Mouse (Mus musculus) right cerebral cortex, postnatal 25 days (tissue): Measurements from ENCODE around the gene Rras.
A peak's percentile ranks its signal among the peaks of the same experiment; 100 is the strongest.

ENCODE experiments used
- DNase-seq: peaks from one replicate; pipeline ENCODE4 v3.0.0; 2022

The Rras gene

DNA sequence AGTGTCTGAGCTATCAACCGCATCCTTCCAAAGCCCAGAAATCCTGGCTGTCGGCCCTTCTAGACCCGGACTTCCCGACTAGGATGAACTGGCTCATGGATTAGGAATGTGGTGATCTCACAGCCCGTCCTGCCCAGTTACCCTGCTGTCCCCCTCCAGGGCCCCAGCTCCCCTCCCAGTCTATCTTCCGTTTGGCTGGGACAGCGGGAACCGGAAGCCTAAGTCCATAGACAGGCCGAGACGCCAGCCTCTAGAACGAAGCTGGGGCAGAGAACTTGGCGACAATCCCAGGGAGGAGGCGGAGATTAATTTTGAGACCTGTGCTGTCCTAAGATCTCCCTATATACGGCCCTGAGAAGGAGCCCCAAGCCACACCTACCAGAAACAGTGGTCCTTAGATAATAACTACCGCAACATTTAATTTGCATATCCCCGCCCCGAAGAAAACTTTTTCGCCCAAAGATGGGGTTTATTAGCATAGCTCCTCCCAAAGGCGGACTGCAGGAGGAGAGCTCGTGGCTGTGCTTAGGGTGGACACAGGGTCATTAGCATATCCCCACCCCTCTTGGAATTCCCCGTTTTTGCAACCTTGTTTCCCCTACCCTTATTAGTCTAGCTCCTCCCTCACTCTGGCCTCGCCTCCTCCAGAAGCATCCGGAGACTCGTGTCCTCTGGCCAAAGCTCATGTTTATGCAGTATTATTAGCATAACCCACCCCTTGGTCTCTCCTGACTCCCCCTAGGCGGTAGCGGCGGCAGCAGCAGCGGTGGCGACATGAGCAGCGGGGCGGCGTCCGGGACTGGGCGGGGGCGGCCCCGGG lies at the start of gene Rras:
Gene Rras, plus strand, starts transcription at position 720 of the 820 bp plus-strand sequence.
- peak; percentile 83 for DNase-seq

DNA sequence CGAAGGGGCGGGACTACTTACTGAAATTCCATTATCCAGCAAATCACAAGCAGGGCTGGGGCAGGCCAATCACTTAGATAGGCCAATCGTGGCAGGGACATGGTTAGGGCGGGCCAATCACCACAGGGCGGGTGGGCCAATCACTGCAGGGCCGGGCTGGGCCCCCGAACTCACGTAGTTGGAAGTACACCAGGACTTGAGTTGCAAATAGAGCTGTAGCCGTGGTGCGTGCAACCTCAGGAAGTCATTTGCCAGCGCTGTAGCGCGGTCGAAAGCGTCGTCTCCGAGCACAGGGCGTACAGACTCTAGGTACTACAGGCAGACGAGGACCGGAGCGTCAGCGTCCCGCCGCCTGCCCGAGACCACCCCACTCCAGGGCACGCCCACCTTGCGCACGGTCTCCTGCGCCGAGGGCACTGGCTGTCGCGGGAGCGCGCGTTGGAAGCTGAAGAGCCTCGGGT lies 47.5 kb upstream of the Rras start:
- peak; percentile 81 for DNase-seq

DNA sequence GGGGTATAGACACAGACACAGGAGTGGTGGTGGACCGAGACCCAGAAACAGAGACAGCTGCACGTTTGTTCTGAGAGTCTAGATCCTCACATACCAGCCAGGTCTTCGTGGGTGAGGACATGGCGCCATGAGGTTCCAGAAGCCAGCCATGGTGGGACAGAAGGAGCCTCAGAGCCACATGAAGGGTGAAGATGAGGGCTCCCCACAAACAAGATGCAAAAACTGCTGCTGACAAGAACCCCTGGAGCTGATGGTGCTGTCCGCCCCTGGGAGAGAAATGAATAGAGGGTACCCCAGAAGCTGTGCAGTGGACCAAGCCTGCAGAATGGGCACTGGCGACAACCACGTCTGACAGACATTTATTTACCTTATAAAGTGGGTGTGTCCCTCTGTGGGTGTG lies 46.6 kb upstream of the Rras start:
- no peak for DNase-seq

DNA sequence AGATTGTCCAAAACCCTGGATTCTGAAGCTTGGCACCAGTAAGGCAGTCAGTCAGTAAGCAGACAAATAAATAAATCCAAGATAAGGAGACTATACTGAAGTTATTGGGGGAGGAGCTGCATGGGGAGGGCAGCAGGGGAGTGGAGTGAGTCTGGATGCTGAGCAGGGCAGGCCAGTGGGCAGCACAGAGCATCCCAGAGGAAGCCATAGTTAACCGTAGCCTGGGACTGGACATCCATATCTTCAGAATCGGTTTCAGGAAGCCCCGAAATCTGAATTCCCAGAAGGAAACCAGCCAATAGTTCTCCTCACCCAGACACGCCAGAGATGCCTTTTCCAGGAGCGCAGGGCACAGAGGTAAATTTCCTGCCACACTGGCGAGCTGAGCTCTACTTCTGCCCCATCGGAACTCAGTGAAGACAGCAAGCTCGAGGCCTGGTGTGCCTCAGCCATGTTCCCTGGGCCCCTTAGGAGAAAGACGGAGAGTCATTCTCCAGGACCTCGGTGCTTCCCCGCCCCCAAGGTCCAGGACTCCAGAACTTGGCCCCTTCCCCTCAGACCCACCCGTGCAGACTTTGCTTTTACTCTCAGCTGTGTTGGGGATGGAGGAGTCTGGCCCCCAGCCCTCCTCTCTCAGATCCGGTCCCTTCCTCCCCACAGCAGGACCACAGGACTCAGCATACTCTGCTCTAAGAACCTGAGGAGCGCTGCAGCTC lies 44.2 kb upstream of the Rras start:
- no peak for DNase-seq

DNA sequence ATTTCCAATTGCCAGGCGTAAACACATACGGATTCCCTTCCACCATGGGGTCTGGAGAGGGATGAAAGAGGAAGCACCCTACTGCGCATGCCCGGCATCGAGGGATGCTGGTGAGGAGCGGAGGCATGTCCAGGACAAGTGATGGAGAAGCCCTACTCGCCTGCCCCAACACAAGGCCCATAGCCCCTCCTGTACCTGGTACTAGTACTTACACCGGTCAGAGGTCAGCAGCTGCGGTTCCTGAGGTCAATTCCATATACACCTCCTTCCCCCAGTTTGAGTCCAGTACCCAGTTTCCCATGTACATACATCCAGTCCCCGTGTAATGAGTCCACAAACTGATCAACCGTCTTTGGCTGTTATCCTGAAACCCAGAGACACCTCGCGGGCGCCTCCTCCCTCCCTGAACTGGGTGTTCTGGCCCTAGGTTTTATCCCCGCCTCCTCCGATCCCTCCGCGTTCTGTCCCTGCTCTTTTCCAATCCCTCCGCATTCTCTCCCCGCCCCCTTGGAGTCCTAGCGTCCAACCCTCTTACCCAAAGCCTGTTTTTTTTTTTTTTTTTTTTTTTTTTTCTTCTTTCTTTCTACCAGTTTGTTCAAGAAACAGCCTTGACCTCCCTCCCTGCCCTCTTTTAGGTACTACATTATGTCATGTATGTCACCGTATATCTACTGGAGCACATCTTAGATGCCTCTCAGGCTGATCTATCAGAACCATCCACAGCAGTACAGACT lies 43.2 kb upstream of the Rras start, which contains the start of gene Cpt1c:
Gene Cpt1c, minus strand, starts transcription at position 469 of the 734 bp plus-strand sequence.
- peak; percentile 84 for DNase-seq

DNA sequence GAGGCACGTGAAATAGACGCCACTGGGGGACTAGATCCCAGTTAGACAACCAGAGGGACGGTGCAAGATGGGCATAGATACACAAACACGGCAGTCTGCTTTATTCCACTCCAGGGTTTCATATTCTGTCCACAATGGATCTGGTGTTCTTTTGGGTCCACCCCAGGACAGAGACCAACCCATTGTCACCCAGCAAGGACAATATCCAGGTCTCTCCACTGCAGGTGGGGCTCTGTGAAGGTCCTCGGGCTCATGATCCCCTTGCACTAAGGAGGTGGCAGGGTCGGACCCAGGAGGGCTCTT lies 42.7 kb upstream of the Rras start:
- no peak for DNase-seq

DNA sequence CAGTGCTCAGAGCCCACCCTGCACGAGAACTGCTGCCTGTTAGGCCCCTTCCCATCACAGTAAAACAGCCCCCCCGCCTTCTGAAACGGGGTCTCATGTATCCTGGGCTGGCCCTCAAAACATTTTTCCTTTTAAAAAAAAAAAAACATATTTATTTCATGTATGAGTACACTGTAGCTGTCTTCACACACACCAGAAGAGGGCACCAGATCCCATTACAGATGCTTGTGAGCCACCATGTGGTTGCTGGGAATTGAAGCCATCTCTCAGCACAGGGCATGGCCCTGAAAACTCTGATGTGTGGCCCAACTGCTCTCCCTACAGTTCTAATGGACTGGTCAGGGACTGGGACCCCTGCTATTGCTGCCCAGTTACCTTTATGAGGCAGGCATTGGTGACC lies 39.5 kb upstream of the Rras start:
- DNase-seq = no peak

DNA sequence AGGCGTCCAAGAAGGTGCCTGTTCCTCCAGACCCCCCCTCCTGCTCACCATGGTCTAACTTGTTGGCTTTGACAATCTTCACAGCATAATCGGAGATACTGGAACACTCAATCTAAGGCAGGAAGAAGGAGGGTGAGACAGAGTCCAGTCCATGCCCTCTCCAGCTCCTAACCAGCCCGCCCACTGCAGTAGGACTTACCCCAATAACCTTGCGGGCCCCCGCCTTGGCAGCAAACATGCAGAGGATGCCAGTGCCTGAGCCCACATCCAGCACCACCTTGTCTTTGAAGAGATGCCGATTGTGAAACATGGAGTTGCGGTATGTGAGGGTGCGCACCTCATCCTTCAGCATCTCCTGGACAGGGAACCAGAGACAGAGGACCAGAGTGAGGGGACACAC lies 36.2 kb upstream of the Rras start:
- DNase-seq = no peak

DNA sequence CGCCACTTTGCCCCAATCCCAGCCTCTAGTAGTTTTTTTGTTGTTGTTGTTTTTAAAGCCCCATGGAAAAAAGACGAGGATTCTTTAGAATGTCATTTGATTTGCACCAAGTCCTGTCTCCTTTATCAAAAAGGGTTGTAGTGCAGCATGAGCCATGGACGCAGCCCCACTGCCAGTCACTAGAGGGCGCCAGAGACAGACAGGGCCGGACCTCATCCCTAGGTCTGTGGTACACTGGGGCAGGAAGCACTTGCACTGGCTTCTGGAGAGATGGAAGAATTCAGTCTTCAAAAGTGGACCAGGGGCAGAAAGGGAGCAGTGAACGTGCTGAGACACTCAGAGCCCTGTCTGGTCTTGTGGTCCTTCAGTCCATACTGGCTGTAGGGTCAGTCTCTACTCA lies 34.7 kb upstream of the Rras start:
- peak; percentile 72 for DNase-seq

DNA sequence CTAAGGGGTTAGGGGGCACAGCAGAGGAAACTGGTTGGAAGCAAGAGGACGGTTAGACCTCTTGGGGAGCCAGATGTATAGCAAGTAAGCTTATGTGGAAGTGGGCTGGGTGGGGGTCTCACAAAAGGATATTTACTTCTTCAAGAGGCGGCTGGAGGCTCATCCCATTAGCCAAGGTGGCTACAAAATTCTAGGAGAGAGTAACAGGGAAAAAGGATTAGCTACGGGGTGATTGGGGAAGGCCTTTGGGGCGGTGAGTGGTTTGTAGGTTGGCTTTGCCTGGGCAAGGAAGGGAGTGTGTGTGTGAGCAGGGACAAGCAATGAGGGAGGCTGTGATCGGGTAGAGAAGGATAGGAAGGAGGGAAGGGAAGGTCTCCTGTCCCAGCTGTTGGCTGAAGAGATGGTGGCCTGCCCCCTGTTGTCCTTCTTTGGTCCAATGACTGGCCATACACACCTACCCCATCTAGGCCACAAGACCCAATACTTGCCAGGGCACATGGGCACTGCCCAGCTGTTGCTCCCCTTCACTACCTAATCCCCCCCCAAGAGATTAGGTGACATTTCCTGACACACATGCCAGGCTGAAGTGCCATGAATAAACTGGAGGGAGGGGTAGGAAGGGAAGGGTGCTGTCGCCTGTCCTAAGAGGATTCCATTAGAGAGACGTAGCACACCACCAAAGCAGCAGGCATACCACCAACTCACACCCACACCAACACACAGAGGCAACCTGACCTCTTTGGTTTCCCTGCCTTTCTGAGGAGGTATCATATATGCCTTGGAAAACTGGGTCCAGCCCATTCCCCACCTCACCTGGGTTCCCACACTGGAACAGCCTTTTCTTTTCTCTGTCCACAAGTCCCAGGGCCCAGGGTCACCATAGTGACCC lies 33.6 kb upstream of the Rras start:
- no peak for DNase-seq

DNA sequence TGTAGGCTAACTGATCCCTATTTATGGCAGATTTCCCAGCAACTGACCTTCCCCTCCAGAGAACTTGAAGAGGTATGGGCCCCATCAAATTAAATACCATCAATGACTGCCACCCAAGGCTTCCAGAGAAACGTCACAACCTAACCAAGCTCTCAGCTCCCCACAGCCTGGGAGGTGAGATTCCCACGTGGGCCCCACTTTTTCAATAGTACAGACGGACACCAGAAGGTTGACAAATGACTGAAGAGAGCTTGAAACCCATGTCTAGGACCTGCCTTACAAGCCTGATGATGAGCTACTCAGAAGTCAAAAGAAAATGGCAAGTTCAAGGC lies 33.0 kb upstream of the Rras start:
- no peak for DNase-seq

DNA sequence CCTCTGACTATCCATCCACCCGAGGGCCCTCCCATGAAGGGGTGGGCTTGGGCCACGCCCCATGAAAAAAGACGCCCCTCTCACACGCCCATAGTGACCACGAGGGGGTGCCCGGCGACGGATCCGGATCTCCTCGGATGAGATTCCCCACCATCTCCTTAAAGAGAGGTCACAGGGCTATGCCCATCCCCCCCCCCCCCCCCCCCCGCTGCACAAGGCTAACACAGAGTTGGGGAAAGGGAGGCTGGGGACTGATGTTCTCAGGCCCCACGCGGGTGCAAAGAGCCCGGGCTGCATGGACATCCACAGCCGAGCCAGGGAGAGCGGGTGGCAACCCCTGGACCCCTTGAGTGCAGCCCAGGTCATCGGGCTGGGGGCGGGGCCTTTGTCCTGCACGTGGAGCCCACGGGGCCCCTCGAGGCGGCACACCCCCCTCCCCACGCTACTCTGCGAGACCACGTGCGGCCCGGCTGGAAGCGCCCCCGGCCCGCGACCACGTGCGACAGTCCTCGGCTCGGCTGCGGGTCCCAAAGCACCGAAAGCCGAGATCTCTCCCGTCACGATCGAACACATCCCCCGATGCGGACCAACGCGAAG lies 32.1 kb upstream of the Rras start:
- peak; percentile 46 for DNase-seq

DNA sequence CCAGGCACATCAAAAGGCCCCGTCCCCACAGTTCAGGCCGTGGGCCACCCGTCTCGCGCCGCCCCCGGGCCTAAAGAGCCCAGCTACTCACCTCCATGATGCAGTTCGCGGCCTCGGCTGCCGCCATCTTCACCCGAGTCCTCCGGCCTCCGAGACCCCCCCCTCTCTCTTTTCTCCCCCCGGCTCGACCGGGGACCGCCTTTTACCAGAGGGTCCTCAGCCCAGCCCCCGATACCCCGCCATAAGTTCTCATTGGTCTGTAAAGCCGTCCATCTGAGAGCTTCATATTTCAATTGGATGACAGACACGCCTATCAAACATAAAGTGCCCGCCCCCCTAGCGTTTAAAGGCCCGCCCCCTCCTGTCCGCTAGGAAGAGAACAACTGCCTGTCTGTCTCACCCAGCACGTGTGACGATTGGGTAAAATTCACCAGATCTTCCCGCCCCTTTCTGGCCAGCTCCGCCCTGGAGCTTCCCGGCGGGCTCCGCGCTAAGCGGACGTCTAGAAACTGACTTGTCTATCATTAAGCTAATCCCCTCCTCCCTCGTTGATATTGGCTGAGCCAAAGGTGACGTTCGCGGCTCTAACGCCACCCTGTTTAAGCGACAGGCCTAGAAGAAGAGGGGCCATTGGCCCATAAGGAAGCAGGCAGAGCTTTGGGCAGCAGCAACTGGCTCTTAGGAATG lies 31.4 kb upstream of the Rras start, which contains the start of gene Prmt1:
Gene Prmt1, minus strand, starts transcription at position 377 of the 687 bp plus-strand sequence.
- peak; percentile 98 for DNase-seq

DNA sequence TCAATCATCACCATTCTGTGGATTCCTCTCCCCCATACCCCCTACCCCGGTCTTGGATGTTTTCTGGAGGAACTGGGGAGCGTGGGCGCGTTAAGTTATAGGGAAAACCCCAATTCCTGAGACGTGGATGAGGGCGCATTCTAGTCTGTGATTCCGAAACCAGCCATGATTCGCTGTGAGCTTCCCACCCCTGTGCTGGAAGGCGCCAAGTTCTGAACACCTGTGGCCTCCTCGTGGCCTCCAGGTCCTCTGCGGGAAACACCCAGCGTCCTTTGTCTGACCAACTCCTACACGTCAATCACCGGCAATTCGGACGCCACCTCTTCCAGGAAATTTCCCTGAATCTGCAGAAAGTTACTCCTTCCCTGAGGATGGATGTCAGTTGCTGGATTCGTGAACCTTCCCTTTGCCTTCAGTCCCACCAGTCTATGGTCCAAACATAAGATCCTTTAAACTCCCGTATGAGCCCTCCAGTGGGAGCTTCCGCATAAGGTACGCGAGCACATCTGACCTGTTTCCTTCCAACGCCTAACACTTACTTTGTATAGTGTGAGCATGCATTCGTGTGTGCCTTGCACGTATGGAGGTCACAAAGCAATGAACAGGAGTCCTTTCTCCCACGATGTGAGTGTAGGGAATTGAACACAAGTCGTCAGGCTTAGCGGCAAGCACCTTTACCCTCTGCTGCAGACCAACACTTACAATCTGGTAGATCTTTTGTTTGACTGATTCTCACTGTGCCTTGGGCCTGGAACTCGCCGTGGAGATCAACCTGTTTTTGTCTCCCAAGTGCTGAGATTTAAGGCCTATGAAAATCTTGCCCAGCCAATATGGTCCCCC lies 30.7 kb upstream of the Rras start:
- DNase-seq = no peak

DNA sequence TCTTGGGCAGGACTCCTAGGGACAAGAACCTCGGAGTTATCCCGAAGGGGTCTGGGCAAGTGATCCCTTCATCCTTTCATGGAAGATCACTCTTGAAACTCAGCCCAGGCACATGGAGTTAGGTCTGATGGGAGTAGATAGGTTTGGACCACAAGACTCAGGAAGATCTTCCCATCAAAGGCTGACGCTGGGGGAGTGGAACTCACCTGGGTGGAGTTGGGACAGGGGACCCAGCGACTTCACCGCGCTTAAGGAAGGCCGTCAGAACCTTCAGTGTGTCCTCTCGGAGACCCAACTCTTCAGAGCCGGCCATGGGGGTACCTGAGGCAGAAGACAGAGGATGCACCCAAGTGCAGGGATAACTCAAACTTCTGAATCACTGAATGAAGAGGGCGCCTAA lies 21.1 kb upstream of the Rras start:
- no peak for DNase-seq

DNA sequence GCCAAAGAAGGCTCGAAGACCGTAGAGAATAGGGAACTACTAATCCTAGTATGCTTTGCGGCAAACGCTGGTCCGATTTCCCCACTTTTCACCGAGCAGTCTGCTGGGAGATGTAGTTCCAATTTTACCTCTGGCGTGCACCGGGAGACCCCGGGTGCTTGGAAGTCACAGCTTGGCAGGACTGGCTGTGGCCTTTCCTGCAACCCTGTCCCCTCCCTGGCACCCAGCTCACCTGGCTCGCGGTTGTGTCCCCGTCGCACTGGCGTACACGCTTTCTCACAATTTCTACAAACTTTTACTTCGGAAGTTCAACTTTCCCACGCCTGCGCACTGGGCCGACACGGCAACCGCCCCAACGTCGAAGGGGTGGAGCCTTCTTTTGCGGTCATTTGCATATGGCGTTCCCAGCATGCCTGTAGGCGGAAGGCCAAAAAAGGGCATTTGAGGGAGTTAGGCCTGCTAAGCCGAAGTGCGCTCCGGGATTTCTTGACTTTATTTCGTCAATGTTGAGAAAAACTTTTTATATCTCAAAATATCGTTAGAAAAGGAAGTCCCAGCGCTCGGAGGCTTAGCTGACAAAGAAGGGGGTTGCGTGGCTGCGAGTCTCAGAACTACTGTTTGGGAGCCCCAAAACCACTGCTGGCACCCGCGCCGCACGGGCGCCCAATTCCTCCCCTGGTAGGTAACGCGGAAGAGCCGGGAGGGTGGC lies 20.4 kb upstream of the Rras start, which contains the start of gene Irf3:
Gene Irf3, plus strand, starts transcription at position 418 of the 709 bp plus-strand sequence.
- DNase-seq = peak; percentile 94

DNA sequence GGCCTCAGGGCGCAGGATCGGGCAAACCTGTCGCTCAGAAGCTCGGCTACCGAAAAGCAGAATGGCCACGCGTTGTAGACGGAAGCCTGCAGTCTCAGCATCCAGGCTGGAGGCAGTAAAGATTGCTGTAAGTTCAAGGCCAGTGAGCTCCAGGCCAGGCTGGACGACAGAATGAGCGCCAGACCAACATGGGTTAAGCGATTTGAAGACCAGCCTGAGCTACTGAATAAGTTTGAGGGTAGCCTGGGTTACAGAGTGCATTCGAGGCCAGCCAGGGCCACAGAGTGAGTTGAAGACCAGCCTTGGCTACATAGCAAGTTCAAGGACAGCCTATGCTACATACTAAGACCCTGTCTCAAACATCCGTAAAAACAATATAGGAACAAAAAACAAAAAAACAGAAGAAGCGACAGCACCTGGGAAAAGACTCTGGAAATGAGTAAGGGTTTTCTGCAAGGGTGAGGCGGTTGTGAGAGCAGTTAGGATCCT lies 19.8 kb upstream of the Rras start:
- DNase-seq = no peak

DNA sequence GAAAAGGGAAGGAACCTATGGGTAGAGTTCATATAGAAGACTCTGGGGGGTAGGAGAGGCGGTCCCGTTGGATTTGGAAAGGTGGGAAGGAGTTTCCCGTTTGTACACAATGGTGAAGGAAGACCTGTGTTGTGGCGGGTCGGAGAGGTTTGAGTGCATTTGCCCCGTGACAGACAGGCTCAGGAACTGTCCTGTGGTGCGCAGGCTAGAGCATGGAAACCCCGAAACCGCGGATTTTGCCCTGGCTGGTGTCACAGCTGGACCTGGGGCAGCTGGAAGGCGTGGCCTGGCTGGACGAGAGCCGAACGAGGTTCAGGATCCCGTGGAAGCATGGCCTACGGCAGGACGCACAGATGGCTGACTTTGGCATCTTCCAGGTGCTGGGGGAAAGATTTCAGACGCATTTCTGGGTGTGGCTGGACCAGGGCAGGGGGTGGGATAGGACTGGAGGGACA lies 19.2 kb upstream of the Rras start, which contains the start of gene Bcl2l12:
Gene Bcl2l12, minus strand, starts transcription at position 212 of the 455 bp plus-strand sequence.
- no peak for DNase-seq

DNA sequence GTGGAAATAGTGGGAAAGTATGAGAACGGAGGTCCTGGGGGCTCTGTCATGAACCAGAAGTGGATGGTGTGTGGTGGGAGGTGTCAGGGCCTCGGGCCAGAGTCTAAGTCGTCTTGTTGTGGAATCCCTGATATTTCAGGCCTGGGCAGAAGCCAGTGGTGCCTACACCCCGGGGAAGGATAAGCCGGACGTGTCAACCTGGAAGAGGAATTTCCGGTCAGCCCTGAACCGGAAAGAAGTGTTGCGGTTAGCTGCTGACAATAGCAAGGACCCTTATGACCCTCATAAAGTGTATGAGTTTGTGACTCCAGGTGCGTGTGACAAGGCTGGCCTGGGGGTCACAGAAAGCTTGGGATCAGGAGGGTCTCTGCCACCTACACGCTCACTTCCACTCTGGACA lies 18.0 kb upstream of the Rras start:
- no peak for DNase-seq
